Mouse (Mus musculus) regulatory T cell (primary cell): Measurements from ENCODE around the gene Entr1.
"Not testable (repeated sequence)": the region's sequence is repeated elsewhere in the genome, so short reads cannot be mapped to it uniquely, and the experiment has no call there.

Experiments used
- in situ Hi-C: fragments of 300-600 bp; cut with MboI, MseI; formaldehyde crosslinking; loops from one replicate; pipeline ENCODE4 v1.15.1; 2025; ENCODE audit warnings: high pct_unique_total_duplicates

Gene Entr1

DNA sequence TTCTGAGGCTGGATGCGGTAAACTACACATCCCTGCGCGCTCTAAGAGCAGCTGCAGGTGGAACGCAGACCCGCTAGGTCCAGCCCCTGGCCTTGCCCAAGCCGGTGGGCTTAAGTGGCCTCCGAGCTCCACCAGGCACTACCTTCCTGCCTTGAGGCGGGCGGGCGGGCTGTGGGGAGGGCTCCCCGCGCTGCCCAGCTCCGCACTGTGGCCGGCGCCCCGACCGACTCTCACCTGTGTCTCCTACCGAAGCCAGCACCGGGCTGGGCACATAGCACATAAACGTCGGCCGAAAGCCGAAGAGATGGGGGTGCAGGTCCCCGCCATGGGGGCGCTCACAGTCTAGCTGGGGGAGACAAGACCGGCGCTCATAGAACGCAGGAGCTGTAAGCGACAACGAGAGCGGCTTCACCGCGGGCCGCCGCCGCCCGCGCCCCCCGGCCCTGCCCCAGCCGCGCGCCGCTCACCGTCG is 398 bp downstream of the Entr1 start:
- in situ Hi-C loops, result loop anchor here (5.0 kb wide), 1 partner anchor 514 kb away; the partner anchor contains the start of gene Surf6

GRCm38 (mm10) chr2:26387713-26388112 is 1.4 kb downstream of the Entr1 start:
- in situ Hi-C loops, result loop anchor here (5.0 kb wide), 1 partner anchor 515 kb away; the partner anchor contains the start of gene Surf6

- in situ Hi-C loops, result not testable (repeated sequence)
These were observed 8.2 kb downstream of the Entr1 start for GRCm38 (mm10) chr2:26380871-26381270.

DNA sequence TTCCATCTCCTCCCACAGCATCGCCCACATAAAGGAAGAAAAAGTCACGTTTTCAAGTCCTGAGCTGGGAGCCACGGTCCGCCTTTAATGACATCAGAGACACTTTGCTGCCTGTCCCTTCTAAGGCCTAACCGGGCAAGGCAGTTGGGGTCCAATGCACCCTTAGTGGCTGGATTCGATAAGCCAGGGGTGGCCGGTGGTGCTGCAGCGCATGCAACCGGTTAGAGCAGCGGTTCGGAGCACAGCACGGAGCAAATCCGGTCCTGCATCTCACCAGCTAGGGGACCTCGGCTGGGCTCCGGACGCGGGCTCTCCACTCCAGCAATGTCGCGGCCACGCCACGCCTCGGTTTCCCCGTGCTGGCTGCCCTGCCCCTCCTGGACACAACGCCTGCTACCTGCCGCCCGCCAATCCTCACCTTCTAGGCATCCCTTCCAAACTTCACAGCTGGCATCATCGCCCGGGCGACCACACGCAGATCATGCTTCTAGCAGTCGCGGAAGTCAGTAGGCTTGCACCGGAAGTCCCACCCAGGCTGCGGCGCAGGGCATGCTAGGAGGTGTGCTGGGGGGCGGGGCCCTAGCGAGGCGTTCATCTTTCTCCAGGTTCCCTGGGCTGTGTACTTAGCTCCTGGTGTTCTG is 8.9 kb downstream of the Entr1 start, which contains the start of gene Snapc4:
Gene Snapc4, minus strand, starts transcription at position 523 of the 641 bp plus-strand sequence.
- in situ Hi-C loops, result no loop called here

DNA sequence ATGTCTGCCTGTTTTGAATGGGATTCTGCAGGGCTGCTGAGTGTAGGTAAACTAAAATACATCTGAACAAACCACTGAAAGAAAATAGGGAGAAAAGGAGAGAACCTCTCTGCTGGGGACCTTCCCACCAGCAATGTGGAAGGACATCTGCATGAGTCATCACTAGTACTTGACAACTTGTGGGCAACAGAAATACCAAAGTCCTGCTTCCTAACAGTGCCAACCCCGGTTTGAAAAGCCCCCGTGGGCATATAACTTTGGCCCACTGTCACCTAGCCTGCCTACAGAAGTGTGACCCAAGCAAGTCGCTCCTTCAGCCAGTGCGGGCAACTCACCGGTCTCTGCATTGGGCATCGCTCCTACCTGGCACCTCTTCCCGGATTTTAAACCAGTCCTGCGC is 16.7 kb downstream of the Entr1 start:
- in situ Hi-C loops, result no loop called here

- in situ Hi-C loops, result no loop called here
These were observed 20.5 kb downstream of the Entr1 start for GRCm38 (mm10) chr2:26368572-26368971.

GRCm38 (mm10) chr2:26367911-26368310 is 21.2 kb downstream of the Entr1 start:
- in situ Hi-C loops, result no loop called here

DNA sequence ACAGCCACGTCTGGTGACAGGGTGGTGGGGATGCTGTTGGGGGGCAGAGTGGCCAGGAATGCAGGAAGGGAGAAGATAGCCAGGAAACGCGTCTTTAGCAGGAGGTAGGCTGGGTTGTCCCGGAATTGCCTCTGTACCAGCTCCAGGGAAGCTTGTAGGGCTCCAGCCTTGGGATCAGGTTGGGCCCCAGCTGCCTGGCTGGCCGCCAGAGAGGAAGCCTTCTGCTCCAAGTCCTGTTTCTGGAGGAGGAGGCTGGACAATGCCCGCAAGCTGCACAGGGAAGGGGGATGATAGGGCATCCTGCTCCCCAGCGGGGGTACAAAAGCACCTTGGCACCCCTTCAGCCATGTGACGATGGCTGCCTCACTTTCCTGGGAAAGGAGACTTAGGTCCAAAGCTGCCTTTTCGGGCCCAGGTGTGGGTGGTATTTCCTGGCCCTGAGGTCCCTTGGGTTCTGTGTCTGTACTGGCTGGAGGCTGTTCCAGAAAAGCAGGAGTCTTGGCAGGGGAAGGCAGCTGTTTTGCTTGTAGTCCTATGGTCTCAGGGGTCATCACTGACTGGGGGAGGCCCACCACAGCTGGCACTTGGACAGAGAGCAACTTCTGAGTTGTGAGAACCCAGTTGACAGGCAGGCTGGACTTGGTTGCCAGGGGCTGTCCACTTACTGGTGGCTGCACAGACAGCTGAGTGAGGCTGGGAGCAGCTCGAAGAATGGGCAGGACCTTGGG is 24.2 kb downstream of the Entr1 start:
- in situ Hi-C loops, result no loop called here

DNA sequence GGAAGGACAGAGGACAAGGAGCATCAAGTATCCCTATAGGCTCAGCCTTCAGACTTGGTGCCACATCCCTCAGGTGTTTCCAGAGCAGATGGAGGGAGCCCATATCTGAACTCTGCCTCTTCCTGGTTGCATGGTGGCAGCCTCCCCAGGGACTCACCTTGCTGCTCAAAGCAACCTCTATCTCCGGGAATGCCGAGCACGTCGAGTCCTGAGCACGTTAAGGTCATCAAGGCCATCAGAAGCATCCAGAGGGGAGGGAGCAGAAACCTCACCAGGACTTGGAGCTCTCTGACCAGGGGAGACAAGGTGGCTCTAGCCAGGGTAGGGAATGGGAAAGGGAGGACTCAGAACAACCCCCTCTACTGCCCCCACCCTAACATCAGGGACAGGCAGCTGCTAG is 25.6 kb downstream of the Entr1 start:
- in situ Hi-C loops, result no loop called here

DNA sequence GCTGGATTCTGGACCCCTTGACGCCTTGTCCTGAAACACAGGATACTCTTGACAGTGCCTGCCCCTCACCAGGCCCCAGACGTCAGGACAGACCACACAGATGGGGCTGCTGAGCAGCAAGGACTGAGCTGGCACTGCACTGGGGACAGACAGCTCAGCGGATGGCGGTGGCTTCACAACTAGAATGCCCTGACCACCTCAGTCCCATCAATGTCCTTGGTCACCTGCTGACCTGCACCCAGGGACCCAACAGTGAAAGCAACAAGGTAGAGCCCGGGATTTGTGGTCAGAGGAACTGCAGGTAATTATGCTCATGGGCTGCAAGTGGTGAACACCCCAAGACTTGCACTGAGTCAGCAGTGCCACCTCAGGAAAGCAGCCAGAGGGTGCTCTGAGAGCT is 26.1 kb downstream of the Entr1 start:
- in situ Hi-C loops, result no loop called here

DNA sequence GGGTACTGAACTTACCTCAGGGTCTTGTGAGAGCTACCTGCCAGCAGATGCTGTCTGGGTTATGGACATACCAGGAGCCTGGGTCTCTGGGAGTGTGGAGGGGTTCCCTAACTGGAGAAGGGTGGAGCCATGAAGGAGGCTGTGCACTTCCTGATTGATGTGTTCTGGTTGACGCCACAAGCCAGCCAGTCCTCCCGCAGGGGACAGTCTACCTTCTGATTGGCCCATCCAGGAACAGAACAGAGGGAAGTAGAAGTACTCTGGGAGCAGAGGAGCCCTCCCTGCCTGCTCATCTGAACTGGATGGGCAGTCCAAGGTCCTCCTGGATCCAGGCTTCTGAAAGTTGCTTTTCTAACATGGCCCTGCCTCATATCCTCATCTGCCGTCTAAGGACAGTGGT is 28.3 kb downstream of the Entr1 start, which contains the start of gene Card9:
Gene Card9, minus strand, starts transcription at position 147 of the 400 bp plus-strand sequence.
- in situ Hi-C loops, result no loop called here

- in situ Hi-C loops, result no loop called here
These were observed 29.1 kb downstream of the Entr1 start for GRCm38 (mm10) chr2:26359983-26360382.

GRCm38 (mm10) chr2:26358667-26359320 is 30.3 kb downstream of the Entr1 start:
- in situ Hi-C loops, result no loop called here

GRCm38 (mm10) chr2:26357484-26357883 is 31.6 kb downstream of the Entr1 start:
- in situ Hi-C loops, result no loop called here

GRCm38 (mm10) chr2:26356678-26357077 is 32.4 kb downstream of the Entr1 start:
- in situ Hi-C loops, result no loop called here

GRCm38 (mm10) chr2:26356231-26356630 is 32.9 kb downstream of the Entr1 start:
- in situ Hi-C loops, result no loop called here

DNA sequence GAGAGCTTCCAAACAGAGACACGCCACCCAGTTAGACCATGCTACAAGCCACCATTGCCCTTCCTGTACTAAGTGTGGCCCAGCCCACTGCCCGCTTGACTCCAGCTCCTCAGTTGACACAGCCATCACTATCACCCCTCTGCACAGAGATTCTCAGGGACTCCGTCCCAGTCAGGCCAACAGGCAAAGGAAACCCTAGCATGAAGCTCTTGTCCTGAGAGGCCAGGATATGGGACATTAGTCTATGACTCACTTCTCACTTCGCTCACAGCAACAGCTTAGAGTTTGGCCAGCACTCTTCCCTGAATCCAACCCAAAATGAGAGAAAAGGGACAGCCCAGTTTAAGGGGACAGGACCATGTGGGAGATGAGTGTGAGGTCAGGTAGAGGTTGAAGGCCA is 34.7 kb downstream of the Entr1 start:
- in situ Hi-C loops, result no loop called here

GRCm38 (mm10) chr2:26353066-26353980 is 35.8 kb downstream of the Entr1 start:
- in situ Hi-C loops, result no loop called here

- in situ Hi-C loops, result no loop called here
These were observed 36.7 kb downstream of the Entr1 start for GRCm38 (mm10) chr2:26352291-26352910.

DNA sequence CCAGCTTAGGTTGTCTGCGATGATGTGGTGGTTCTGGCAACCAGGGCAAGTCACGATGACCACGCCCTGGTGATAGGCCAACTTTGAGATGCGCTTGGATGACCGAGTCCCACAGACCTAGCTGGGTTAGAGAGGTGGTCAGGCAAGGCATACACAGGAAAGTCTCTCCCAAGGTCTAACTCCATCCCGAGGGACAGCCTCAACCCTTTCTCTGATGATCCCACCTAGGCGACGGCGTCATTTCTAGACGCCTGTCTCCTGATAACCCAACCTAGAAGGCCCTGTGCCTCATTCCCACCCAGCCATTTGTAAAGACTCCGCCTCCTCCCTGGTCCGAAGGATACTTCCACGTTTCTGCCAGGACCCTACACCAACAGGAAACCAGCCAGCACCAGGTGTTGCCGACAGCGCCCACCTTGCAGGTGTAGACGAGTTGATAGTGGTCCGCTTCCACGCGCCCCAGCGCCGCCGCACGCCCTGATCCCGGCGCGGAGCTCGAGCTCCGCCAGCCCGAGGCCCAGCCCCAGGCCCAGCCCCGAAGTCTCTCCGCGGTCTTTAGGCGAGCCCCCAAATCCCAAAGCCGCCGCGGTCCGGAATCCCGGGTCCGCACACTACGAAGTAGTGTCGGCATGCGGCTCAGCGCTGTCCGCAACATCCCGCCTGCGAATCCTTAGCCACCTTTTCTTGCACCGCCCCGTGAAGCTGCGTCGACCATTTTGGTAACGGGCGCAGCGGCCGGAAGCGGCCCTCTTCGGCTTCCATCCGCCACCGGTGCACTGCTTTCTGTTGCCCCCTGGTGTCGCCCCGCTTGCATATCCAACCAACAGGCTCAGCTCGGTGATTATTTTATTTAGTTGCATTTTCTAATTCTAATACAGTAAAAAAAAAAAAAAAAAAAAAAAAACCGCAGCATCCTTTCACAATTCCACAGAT is 37.5 kb downstream of the Entr1 start, which contains the start of gene Dnlz:
Gene Dnlz, minus strand, starts transcription at position 753 of the 933 bp plus-strand sequence.
- in situ Hi-C loops, result no loop called here
